Mouse (Mus musculus): ENCODE data around the gene Smarcb1. TPM values are rescaled to one million over a fixed set of nuclear protein-coding genes. Genes with fewer than 3 reads are reported as not detected.

The Smarcb1 gene
- total and polyA plus RNA-seq, 3 experiments = 48.4 to 254 (median 55.7) TPM

GRCm38 (mm10) chr10:75924324-75924723, 2.9 kb upstream of the Smarcb1 start:
- no peak for DNase-seq (ENCODE audit: low spot score)
- TF ChIP-seq TAL1 (conservative IDR thresholded peaks at IDR 0.05; ENCODE audit: low read depth, low read length) (no peak), CTCF (IDR thresholded peaks at IDR 0.05; ENCODE audit: low read depth, low read length) (no peak), POLR2AphosphoS5 (IDR thresholded peaks at IDR 0.05; ENCODE audit: insufficient replicate concordance, low read depth, low read length) (no peak), GATA1 (IDR thresholded peaks at IDR 0.05; ENCODE audit: borderline replicate concordance, low read length) (no peak), GATA2 (IDR thresholded peaks at IDR 0.05; ENCODE audit: borderline replicate concordance, low read depth, low read length) (no peak)
- peaks cover 34% of the 10 kb centered on the region for H3K27me3 ChIP-seq (ENCODE audit: insufficient read depth, low read length)
- peaks cover 21% of the 10 kb centered on the region for H3K36me3 ChIP-seq (replicated peaks)
- H3K9me3 ChIP-seq (replicated peaks) = no peaks in the 10 kb centered on the region
- peaks cover 27% of the 10 kb centered on the region for H3K4me1 ChIP-seq (ENCODE audit: insufficient read depth, low read depth, low read length)
- H3K4me3 ChIP-seq (ENCODE audit: low read depth, low read length) = no peak overlapping the region
- ATAC-seq (ENCODE audit: extremely low read depth, insufficient number of reproducible peaks, low FRiP score, poor library complexity, severe bottlenecking) = 0 out of 2 replicates have a peak, but pooled peaks have one; percentile 23

- ATAC-seq (ENCODE audit: extremely low read depth, insufficient number of reproducible peaks, low FRiP score, poor library complexity, severe bottlenecking) (no peak), DNase-seq (ENCODE audit: low spot score) (no peak)
- peaks cover 12% of the 10 kb centered on the region for H3K27me3 ChIP-seq (ENCODE audit: insufficient read depth, low read length)
- H3K4me3 ChIP-seq (ENCODE audit: low read depth, low read length) = peak overlapping the region; percentile 87
- H3K9me3 ChIP-seq (replicated peaks) = no peaks in the 10 kb centered on the region
- H3K4me1 ChIP-seq (ENCODE audit: insufficient read depth, low read depth, low read length) = peaks cover 34% of the 10 kb centered on the region
- TF ChIP-seq GATA1 (IDR thresholded peaks at IDR 0.05; ENCODE audit: borderline replicate concordance, low read length) (no peak), GATA2 (IDR thresholded peaks at IDR 0.05; ENCODE audit: borderline replicate concordance, low read depth, low read length) (no peak), CTCF (IDR thresholded peaks at IDR 0.05; ENCODE audit: low read depth, low read length) (no peak), POLR2AphosphoS5 (IDR thresholded peaks at IDR 0.05; ENCODE audit: insufficient replicate concordance, low read depth, low read length) (no peak), TAL1 (conservative IDR thresholded peaks at IDR 0.05; ENCODE audit: low read depth, low read length) (no peak)
- peaks cover 43% of the 10 kb centered on the region for H3K36me3 ChIP-seq (replicated peaks)
These were observed 526 bp upstream of the Smarcb1 start for GRCm38 (mm10) chr10:75921726-75922560.

DNA sequence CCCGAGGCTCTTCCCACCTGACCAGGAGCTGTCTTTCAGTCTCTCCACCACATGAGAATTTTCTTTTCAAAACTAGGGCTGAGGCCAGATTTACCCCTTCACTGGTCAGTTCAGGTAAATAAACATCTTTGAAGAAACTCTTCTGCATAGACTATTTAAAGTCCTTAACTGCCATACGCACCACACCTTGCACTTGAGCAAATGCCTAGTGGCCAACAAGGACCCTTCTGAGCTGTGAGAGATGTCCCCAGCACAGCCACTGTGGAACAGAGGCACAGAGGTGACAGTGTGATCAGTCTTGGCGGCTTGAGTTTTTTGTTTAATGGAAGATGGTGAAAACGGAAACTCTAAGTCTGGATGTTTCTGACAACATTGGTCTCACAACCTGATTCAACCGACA, 2.4 kb downstream of the Smarcb1 start:
- DNase-seq (ENCODE audit: low spot score) (no peak), ATAC-seq (ENCODE audit: extremely low read depth, insufficient number of reproducible peaks, low FRiP score, poor library complexity, severe bottlenecking) (no peak)
- peaks cover 36% of the 10 kb centered on the region for H3K4me1 ChIP-seq (ENCODE audit: insufficient read depth, low read depth, low read length)

GRCm38 (mm10) chr10:75916840-75917239, 4.6 kb downstream of the Smarcb1 start:
- Histone ChIP-seq H3K4me3 (ENCODE audit: low read depth, low read length) (no peak overlapping the region), H3K9me3 (replicated peaks) (no peaks in the 10 kb centered on the region), H3K4me1 (ENCODE audit: insufficient read depth, low read depth, low read length) (peaks cover 22% of the 10 kb centered on the region), H3K27me3 (ENCODE audit: insufficient read depth, low read length) (no peaks in the 10 kb centered on the region), H3K36me3 (replicated peaks) (peaks cover 73% of the 10 kb centered on the region)
- DNase-seq (ENCODE audit: low spot score) = no peak
- ATAC-seq (ENCODE audit: extremely low read depth, insufficient number of reproducible peaks, low FRiP score, poor library complexity, severe bottlenecking) = no peak
- TF ChIP-seq GATA2 (IDR thresholded peaks at IDR 0.05; ENCODE audit: borderline replicate concordance, low read depth, low read length) (no peak), GATA1 (IDR thresholded peaks at IDR 0.05; ENCODE audit: borderline replicate concordance, low read length) (no peak), TAL1 (conservative IDR thresholded peaks at IDR 0.05; ENCODE audit: low read depth, low read length) (no peak), CTCF (IDR thresholded peaks at IDR 0.05; ENCODE audit: low read depth, low read length) (no peak), POLR2AphosphoS5 (IDR thresholded peaks at IDR 0.05; ENCODE audit: insufficient replicate concordance, low read depth, low read length) (no peak)

More for the DNA sequence above, 2.4 kb downstream of the Smarcb1 start:
- Histone ChIP-seq H3K4me3 (ENCODE audit: low read depth, low read length) (no peak overlapping the region), H3K36me3 (replicated peaks) (peaks cover 62% of the 10 kb centered on the region), H3K9me3 (replicated peaks) (no peaks in the 10 kb centered on the region), H3K27me3 (ENCODE audit: insufficient read depth, low read length) (no peaks in the 10 kb centered on the region)
- no peak for TF ChIP-seq TAL1 (conservative IDR thresholded peaks at IDR 0.05; ENCODE audit: low read depth, low read length)
- TF ChIP-seq CTCF (IDR thresholded peaks at IDR 0.05; ENCODE audit: low read depth, low read length) = no peak
- TF ChIP-seq GATA1 (IDR thresholded peaks at IDR 0.05; ENCODE audit: borderline replicate concordance, low read length) = no peak

- H3K4me3 ChIP-seq (ENCODE audit: low read depth, low read length) = no peak overlapping the region
- ATAC-seq (ENCODE audit: extremely low read depth, insufficient number of reproducible peaks, low FRiP score, poor library complexity, severe bottlenecking) (no peak), DNase-seq (ENCODE audit: low spot score) (no peak)
- TF ChIP-seq TAL1 (conservative IDR thresholded peaks at IDR 0.05; ENCODE audit: low read depth, low read length) (no peak), GATA2 (IDR thresholded peaks at IDR 0.05; ENCODE audit: borderline replicate concordance, low read depth, low read length) (no peak), GATA1 (IDR thresholded peaks at IDR 0.05; ENCODE audit: borderline replicate concordance, low read length) (no peak), CTCF (IDR thresholded peaks at IDR 0.05; ENCODE audit: low read depth, low read length) (no peak), POLR2AphosphoS5 (IDR thresholded peaks at IDR 0.05; ENCODE audit: insufficient replicate concordance, low read depth, low read length) (no peak)
- H3K27me3 ChIP-seq (ENCODE audit: insufficient read depth, low read length) = no peaks in the 10 kb centered on the region
- H3K36me3 ChIP-seq (replicated peaks) = peaks cover 86% of the 10 kb centered on the region
- H3K9me3 ChIP-seq (replicated peaks) = no peaks in the 10 kb centered on the region
- peaks cover 16% of the 10 kb centered on the region for H3K4me1 ChIP-seq (ENCODE audit: insufficient read depth, low read depth, low read length)
These were observed 5.9 kb downstream of the Smarcb1 start for GRCm38 (mm10) chr10:75915557-75915956.

DNA sequence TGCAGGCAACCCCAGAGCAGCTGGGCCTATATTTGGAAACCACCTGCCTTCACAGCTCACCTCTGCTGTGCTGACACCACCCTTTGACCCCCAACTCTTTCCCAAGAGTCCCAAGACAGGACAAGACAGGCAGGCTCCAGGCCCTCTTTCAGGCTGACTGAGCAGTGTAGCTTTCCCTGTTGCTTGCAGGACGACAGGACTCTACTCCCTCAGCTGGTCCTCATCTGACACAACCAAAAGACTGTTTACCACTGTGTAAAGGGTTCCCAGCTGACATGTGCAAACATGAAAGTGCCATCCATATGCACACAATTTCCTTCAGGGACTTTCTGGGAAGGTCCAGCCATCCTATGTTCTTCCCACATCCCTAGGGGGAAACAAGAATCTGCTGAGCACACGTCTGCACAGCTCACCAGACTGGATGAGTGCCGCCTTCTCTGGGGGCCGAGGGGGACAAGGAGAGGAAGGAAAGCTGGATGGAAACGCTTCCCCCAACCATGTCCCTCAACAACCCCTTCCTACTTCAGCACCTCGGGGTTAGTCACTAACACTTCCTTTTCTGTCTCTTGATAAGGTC, 8.3 kb downstream of the Smarcb1 start:
- Histone ChIP-seq H3K9me3 (replicated peaks) (no peaks in the 10 kb centered on the region), H3K4me1 (ENCODE audit: insufficient read depth, low read depth, low read length) (0 out of 2 replicates have a peak, but pooled peaks cover 2% of the 10 kb centered on the region), H3K36me3 (replicated peaks) (peaks cover 87% of the 10 kb centered on the region), H3K27me3 (ENCODE audit: insufficient read depth, low read length) (no peaks in the 10 kb centered on the region), H3K4me3 (ENCODE audit: low read depth, low read length) (no peak overlapping the region)
- no peak for ATAC-seq (ENCODE audit: extremely low read depth, insufficient number of reproducible peaks, low FRiP score, poor library complexity, severe bottlenecking)
- TF ChIP-seq GATA1 (IDR thresholded peaks at IDR 0.05; ENCODE audit: borderline replicate concordance, low read length) (no peak), POLR2AphosphoS5 (IDR thresholded peaks at IDR 0.05; ENCODE audit: insufficient replicate concordance, low read depth, low read length) (no peak), TAL1 (conservative IDR thresholded peaks at IDR 0.05; ENCODE audit: low read depth, low read length) (no peak), GATA2 (IDR thresholded peaks at IDR 0.05; ENCODE audit: borderline replicate concordance, low read depth, low read length) (no peak), CTCF (IDR thresholded peaks at IDR 0.05; ENCODE audit: low read depth, low read length) (no peak)
- no peak for DNase-seq (ENCODE audit: low spot score)
